Mouse (Mus musculus) adrenal gland (tissue): ENCODE measurements around the gene Shisa3.

Experiments used
- intact Hi-C: fragments of 180-260 bp; cut with DNase I; formaldehyde crosslinking; loops from one replicate; pipeline ENCODE4 v1.15.1; 2025
- long read RNA-seq, 2 experiments: library from polyadenylated mRNA; unstranded; transcript quantifications; one replicate each; pipeline ENCODE4 v2.0.0; 2020; ENCODE audit warnings: borderline replicate concordance in 1 of 2; ENCODE audit not compliant: insufficient replicate concordance in 1 of 2

The Shisa3 gene
- long read RNA-seq, experiment 1, partial matches to known transcripts = 0 of 1 reads
- long read RNA-seq, experiment 1, other reads (novel, unspliced or antisense) = 1 of 1 reads
- long read RNA-seq, experiment 2, partial matches to known transcripts = 0 of 1 reads
- long read RNA-seq, experiment 2, other reads (novel, unspliced or antisense) = 1 of 1 reads

- intact Hi-C loops = no loop called here
Measured at GRCm38 (mm10) chr5:67607804-67608673, at the start of gene Shisa3. Gene Shisa3, plus strand, starts transcription at chr5:67607882.

- intact Hi-C loops = no loop called here
Measured at GRCm38 (mm10) chr5:67558644-67559043, 49.0 kb upstream of the Shisa3 start.

GRCm38 (mm10) chr5:67559063-67559462, 48.6 kb upstream of the Shisa3 start:
- intact Hi-C loops = no loop called here

DNA sequence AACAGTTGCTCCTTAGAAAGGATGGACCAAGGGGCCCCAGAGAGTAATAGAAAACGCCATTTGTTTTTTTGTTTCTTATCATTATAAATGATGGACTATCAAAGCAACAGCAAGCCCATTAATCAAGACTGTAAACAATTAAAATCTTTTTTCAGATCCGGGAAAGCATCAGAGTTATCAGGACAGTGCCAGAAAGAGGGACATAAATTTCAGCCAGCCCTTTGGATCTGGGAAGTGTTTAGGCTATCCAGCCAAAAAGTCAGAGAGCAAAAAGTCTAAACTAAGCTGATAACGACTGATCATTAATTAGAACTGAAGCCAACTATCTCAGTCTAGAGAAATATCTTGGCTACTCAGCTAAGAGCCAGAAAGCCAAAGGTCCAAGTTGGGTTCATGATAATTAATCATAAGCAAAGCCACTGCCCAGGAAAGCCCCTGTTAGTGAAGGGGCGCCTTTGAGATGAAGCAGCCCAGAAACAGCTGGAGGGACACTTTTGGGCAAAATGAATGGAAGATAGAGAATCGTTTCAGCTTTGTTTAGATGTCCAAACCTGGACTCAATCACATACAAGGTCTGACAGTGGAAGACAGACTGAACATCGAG, 35.0 kb upstream of the Shisa3 start:
- intact Hi-C loops = no loop called here

DNA sequence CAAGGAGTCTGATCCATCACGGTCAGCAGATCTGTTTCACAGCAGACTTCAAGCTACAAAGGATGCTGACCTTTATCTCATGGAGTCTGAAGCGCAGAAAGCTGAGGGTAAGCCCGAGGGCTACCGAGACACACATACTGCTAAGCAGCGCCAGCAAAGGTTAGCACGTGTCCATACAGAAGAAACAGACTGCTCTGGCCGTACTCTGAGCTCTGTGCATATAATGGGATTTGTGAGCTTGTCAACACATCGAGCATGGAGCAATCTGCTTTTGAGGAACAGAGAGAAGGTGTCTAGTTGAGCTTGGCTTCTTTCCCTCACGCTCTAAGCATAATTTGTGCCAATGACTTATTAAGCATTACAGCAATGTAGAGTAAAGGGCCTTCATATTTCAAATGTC, 33.6 kb upstream of the Shisa3 start:
- intact Hi-C loops = no loop called here

GRCm38 (mm10) chr5:67575705-67576104, 32.0 kb upstream of the Shisa3 start:
- intact Hi-C loops = no loop called here

DNA sequence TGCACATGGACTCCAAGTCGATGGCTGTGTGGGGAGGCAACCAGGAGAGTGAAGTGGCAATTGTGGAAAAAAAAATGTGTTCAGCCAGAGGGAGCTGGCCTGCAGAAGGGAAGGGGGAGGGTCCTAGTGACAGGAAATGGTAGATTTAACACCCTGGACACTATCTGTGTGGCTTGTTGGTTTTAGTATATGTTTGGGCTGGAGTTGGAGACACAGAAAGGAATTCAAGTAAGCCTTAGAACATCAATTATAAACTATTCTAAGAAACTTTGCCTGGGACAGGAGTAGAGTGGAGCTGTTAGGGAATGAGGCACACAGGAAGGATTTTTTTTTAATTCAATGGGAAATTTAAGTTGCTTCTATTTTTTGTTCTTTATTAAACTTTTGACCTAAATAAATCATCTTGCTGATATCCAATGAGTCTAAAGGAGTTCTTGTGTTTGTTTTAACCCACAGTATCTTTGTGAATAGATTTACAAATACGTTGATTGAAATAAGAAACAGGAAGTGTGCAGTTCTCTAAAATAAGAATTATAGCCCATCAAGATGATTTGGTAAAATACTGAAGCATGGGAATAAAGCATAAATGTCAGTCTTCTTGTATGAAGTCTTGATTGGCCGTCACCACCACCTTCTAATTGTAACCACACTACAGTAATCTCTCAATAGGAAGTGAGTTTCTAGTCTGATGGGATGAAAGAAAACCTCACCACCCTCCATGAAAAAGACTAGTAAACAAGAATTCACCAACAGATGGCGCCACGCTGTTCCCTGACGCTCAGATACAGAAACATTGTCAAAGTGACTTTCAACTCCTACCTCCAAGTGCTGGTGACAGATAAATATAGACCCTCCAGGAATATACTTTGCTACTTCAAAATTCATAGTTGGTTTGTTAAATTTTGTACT, 27.7 kb upstream of the Shisa3 start:
- intact Hi-C loops = loop anchor here (5.0 kb wide), 1 partner anchor 147 kb away; no protein-coding TSS in a partner anchor

DNA sequence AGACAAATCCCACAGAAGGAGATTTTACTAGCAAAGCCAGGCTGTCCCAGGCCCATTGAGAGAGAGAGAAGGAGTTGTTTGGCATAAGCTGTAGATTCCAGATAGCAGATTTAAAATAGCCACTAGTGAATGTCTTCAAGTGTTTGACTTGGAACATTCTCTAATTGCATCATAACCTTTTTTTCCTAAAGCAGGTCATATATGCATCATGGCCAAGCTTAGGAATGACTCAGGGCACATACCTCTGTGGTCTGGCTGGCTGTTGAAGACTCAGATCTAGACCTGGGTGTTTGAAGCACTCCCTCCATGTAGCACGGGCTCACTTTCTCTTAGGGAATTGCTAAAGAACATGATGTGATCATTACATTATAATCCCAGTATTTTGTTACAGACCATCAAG, 12.6 kb upstream of the Shisa3 start:
- intact Hi-C loops = no loop called here

DNA sequence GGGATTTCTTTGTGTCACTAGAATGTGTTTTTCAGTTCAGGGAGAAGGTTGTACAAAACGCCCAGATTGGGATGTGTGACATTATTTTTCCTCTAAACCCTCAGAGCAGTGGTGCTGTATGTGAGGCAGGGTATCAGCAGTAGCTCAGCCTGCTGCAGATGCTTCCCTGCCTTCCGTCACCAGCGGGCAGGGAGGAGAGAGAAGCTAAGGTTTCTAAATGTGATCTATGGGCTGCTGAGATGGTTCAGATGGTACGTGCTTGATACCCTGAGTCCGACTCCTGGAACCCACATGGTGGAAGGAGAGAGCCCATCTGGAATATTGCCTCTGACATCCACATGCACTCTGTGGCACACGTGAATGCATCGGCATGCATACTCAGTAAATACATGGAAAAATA, 12.1 kb upstream of the Shisa3 start:
- intact Hi-C loops = no loop called here

DNA sequence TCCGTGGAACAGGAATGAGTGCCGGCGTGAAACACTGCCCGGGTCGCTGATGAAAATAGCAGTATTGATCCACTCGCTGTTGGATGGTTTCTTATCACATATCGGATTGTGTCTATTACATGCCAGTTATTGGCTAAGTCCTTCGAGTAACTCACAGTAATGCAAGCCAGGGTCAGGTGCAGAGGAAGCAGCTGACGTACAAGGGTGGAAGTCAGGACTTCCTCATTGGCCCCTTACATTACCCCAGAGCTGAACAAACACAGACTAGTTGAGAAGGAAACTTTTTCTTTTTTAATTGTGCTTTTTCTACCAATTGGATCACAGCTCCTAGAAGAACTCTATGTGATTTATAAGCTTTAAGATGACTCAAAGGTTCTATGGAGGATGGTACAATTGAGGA, 7.7 kb upstream of the Shisa3 start:
- intact Hi-C loops = no loop called here

- intact Hi-C loops = no loop called here
Measured at GRCm38 (mm10) chr5:67605951-67606350, 1.7 kb upstream of the Shisa3 start.

DNA sequence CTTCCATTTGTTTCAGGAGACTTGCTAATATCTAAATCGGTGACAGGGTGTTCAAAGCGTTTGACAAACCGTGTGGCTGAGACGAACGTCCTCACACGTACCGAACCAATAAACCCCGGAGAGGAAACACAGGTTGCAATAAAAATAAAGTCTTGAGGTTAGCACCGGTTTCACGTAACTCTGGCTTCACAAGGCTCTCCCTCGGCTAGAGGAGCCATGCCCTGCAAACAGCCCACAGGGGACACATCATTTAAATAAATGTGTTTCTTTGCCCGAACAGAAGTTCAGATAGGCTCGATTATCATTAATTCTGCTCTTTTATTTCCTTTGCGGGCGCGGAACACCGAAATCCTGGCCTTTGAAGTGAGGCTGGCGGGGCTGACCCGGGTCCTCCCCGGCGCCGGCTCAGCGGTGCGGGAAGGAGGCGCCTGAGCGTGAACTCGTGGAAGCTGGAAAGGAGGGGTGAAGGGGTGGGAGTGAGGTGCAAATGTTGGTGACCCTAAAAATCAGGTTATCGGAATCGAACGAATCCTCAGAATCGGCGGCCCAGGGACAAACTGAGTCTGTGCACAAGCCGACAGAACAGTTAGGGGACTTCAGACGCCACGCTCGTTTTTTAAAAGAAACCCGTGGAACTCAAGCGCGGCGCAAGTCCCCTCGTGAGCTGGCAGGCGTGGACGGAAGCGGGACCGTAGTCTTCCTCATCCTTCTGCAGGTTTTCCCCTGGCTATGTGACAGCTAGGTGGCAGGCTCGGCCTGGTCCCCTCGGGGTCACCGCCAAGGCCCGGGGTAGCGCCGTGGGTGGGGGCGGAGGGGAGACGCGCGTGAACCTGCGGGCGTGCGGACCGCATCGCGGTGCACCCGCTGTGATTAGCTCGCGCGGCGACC, 522 bp upstream of the Shisa3 start:
- intact Hi-C loops = no loop called here

DNA sequence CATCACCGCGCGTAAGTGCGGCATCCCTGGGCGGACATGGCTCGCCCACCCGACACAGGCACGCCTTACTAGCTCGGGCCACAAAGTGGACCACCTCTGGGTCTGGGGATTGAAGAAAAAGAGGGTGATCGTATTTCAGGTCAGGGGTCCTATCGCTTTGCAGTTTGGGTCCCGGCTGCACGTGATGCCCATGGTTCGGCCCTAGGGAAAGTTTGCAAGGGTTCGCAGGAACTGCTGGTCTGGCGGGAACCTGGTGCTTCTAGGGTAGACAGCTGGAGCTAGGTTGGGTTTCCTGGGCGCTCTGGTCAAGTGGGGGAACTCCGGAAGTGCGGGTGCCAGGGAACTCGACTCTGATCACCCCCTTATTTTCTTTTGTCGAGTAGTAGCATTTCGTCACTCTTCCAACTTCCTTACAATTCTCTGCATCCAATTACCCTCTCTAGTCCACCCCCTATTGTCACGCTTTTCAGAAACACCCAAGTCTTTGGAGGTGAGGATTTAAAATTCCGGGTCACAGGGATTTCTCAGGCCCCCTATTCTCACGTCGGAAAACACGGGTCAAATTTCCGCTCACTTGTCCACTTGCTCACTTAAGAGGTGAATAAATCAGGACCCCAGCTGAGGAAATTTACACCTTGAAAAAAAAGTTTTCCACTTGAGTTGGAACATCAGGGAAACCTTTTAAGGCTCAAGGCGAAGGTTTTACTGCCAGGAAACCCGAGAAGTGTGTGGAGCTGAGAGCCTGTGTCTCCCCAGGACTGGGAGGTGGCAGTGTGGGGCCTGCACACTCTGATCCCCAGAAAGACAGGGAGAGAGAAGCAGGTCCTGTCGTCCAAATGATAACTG, 1.2 kb downstream of the Shisa3 start:
- intact Hi-C loops = no loop called here

DNA sequence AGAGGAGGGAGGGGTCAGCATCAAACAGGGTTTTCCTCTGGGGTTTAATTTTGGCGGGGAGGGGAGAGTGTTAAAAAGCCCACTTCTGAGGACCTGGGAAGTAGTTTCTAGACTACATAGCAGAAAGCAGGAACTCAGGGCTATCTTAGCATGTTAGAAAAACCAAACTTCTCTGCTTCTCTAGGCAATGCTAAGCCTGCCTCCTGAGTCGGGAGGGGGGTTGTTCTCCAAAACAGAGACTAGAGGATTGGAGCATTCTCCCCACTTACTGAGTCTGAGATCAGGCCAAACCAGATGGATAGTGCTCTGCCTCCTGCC, 1.8 kb downstream of the Shisa3 start:
- intact Hi-C loops = no loop called here

DNA sequence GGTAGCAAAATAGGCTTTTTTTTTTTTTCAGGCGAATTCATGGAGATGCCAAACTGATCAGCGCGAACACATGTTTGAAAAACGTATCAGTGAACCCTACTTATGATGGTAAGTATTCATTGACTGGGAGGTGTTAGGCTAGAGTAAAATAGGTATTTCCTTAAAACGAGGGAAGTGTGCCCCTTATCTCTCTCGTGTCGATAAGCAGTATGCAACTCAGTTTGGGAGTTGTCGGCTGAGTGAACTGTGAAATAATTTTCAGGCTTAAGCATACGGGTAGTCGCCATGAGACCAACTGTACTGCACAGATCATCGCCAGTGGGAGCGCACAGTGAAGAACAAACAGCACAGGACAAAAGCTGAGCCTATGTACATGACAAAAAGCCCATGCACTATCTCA, 13.5 kb downstream of the Shisa3 start:
- intact Hi-C loops = no loop called here

DNA sequence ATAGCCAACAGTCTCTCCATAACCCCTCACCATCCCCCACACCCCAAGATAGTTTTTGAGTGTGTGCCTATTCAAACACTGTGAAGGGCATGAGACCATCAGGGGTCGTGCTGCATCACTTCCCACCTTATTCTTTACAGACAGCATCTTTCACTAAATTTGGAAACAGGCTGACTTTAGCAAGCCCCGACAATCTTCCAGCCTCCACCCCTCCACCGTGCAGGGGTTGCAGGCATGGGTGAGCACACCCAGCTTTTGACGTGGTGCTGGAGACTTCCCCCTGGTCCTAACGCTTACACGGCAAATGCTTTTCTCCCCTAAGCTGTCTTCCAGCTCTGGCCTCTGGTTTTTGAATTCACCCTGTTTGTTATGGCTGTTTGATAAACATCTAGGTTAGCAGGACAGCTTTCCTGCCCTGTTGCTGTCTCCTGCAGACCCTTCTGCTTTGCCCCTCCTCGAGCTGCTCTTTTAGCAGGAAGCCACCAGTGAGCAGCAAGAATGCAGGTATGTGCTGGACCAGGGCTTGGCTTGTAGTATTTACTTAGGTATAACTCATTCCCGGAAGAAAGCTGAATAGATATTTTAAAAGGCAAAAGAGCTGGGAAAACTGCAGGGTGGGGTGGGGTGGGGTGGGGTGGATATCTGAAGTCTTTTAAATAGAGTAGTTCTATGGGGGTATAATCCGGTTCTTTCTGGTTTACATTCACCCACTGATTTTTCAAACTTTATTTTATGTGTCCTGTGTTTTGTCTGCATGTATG, 20.7 kb downstream of the Shisa3 start:
- intact Hi-C loops = no loop called here

GRCm38 (mm10) chr5:67629440-67629839, 21.8 kb downstream of the Shisa3 start:
- intact Hi-C loops = no loop called here

DNA sequence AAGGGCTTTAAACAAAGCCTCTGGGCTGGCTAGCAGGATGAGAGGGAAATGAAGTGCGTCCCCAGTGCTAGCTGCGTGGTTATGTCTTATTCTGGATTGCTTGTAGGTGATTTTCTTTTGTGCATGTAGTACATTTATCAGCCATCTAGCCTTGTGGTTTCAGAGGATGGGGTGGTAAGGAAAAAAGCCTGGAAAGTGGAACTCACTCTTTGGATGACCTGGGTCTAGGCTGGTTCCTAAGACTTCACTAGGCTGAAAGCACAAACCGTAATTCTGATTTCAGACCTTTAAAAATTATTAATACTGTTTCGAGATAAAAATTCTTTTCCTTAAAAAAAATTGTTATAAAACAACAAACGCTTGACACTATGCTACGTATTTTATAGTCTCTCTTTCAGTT, 22.2 kb downstream of the Shisa3 start:
- intact Hi-C loops = no loop called here

DNA sequence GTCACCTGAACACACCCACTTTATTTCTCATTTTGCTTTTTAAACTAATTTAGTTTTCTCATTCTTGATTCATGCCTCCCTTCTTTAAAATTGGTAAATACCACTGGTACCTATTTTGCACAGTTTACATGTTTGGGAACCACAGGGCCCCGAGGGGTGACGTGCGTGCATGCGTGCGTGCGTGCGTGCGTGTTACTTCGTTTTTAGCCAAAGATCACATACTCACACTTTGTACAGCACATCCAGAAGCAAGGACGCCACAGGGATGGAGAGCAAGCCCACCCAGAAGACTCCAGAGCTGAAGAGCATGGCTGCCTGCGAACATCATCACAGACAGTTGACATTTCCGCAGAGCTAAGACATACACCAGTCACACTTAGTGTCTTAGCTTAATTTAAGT, 23.6 kb downstream of the Shisa3 start:
- intact Hi-C loops = no loop called here
